Mouse (Mus musculus) right cerebral cortex, postnatal 14 days (tissue): ENCODE measurements around the gene Gm20388.

Experiments used
- DNase-seq: peaks from one replicate; pipeline ENCODE4 v3.0.0; 2022

The Gm20388 gene

DNA sequence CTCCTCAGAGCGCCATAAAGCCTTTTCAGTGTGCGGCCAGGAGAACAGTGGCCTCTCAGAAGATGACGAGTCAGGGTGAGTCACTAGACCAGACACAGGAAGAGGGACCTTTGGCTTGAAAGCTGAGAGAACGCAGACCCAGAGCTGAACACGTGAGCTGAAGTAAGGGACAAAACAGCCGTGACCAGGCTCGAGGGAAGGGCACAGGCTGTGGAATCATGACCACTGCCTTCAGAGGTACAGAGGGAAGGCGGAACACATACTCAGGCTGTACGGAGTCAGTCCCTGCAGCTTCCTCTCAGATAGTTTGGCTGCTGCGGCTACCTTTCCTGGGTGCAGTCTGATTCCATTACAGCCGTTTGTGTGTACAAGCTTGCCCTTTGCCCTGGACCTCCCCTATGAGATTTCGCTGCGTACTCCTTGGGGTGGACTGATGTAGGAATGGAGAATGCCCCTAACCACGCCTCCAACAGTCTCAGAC is 2674.8 kb downstream of the Gm20388 start:
- DNase-seq, result no peak

DNA sequence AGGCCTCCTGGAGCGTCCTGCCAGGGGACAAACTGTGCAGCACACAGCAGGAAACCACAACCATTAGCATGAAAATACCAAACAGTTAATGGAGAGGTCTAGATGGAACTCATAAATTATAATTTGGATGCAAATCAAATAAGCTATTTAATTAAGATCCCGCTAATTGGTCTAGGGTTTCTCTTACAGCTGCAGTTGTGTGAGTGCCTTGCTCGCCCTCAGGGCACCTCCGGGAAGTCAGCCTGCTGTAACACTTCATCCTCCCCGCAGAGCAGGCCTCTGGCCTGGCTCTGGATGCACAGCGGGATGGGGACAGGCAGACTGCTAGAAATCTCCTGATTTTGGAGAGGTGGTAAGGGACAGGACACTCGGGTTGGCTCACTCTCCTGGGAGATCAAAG is 2675.5 kb downstream of the Gm20388 start:
- DNase-seq, result no peak

DNA sequence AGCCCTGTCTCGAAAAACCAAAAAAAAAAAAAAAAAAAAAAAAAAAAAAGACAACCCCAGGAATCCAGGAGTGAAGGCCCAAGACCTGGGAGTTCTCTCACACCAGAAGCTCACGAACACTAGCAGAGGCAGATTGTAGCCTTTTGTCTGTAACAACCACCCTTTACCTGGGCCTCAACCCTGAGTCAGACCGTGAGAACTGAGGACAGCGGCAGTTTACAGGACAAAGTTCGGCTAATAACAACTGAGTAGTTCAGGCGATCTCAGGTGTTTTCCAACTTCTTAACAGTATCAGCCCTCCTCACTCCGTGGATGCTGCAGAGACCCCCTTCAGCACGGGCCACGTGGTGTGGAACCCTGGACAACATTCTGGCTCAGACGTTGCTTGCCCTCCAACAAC is 2676.1 kb downstream of the Gm20388 start:
- DNase-seq, result no peak

GRCm38 (mm10) chr8:122593240-122593639 is 2682.6 kb downstream of the Gm20388 start:
- no peak for DNase-seq

GRCm38 (mm10) chr8:122593783-122594507 is 2683.3 kb downstream of the Gm20388 start:
- DNase-seq, result no peak

GRCm38 (mm10) chr8:122596031-122596430 is 2685.4 kb downstream of the Gm20388 start:
- no peak for DNase-seq

DNA sequence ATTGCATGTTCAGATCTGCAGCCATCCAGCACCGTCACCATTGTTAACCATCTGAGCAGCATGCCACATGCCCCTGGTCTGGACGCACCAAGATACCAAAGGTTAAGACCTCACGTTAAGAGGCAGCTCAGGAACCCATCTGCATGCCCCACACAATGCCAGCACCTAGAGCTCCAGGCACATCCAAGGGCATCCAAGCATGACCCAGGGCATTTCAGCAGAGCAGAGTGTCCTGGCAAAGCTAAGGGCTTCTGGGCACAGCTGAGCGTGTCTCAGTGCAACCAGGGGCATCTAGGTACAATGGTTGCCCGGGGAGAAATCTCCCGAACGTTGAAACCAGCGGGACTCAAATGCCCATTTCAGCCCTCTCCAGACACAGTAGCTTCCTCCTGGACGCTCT is 2690.0 kb downstream of the Gm20388 start:
- DNase-seq, result no peak

- no peak for DNase-seq
These were observed 2694.0 kb downstream of the Gm20388 start for GRCm38 (mm10) chr8:122604640-122605039.

DNA sequence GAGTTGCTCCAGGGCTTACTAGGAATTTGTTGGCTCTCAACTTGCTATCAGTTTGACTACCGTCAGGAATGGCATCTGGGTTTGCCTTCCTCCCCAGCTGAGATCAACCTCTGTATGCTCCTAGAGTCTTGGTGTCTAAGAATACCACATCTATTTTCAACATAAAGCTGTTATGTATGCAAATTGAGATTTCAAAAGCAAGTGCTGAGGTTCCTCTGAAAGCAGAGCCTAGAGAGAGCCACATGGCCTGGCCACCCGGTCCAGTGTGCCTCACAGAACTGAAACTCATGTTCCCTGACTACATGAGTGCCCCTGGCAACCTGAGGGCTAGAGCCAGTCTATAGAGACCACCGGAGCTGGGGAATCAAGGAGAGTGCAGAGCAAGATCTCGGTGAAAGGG is 2694.7 kb downstream of the Gm20388 start:
- DNase-seq, result no peak

- no peak for DNase-seq
These were observed 2696.2 kb downstream of the Gm20388 start for GRCm38 (mm10) chr8:122606810-122607209.

DNA sequence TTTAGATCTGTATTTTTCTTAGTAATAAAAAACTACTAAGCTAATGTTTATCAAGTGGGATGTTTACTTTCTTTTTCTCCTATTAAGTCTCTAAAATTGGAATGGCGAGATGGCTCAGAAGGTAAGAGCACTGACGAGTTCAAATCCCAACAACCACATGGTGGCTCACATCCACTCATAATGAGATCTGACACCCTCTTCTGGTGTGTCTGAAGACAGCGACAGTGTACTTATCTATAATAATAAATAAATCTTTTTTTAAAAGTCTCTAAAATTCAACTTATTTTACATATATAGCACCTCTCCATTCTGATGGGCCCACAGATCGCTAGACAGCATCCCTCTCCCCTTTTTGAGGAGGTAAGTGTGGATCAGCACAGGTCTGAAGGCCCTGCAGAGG is 2699.6 kb downstream of the Gm20388 start:
- DNase-seq, result no peak

GRCm38 (mm10) chr8:122610612-122611277 is 2700.1 kb downstream of the Gm20388 start:
- DNase-seq, result no peak

DNA sequence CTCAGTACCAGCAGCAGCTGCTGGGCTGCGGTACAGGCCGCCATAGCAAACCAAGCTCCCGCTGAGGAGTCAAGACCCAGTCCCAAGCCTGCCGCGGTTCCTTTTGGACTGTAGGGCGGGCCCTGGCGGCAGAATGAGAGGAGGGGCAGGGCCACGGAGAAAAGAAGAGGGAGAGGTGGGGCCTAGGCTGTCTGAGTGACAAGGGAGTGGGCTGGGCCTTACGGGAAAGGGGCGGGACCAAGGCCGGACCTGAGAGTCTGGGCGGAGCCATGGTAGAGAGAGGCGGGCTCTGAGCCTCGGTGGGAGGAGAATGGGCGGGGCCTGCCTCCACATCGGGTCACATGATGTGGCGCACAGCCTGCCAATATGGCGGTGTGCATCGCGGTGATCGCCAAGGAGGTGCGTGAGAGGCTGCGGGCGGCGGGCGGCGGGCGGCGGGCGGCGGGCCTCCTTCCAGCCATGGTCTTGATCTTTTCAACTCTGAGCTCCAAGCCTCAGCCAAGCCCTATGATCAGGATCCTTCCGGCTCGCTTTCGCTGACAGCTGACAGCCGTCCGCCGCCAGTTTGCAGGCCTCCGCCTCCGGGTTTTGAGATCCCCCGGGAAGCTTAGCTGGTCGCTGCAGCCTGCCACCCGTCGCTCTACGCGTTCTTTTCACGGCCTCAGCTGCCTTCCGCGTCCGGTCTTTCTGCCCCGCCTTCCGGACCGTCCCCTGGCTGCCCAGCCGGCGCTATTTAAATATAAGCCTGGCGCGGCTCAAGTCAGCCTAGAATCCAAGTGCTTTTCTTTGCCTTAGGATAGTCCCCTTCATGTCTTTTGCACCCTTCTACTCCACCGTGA is 2700.9 kb downstream of the Gm20388 start, which contains the start of the genes Galns and Trappc2l:
Gene Galns, minus strand, starts transcription at position 169 of the 839 bp plus-strand sequence.
Gene Trappc2l, plus strand, starts transcription at position 346 of the 839 bp plus-strand sequence.
- peak; percentile 93 for DNase-seq

DNA sequence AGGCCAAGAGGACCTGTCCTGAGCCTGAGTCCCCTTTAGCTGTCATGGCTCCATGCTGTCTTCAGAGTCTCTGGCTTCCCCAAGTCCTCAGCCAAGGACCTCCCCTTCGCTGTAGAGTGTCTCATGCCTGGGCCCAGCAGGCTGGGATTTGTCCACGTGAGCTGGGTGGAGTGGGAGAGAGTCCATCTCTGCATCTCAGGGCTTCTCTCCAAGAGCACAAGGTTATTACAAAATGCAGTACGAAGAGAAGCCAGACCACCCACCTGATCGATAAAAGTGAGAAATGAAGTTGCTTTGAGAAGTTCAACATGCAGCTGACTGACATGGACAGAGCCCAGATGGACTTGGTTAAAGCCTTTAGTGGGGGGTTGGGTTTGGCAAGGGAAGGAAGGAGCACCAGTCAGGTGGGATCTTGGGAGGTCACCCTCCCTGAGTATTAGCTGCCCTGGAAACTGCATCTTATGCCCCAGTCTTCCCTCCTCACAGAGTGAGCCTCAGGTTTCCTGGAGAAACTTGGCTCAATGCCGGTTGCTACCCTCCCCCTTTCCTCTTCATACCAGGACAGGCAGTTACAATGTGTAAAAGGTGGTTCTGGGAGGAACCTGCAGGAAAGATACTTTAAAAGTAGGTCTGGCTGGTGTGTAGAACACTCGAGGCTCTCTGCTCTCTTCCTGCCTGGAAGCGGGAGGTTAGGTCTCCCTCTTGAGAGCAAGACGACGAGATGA is 2705.7 kb downstream of the Gm20388 start:
- DNase-seq, result no peak

GRCm38 (mm10) chr8:122617947-122618546 is 2707.4 kb downstream of the Gm20388 start:
- DNase-seq, result peak; percentile 76

GRCm38 (mm10) chr8:122618660-122619378 is 2708.2 kb downstream of the Gm20388 start:
- no peak for DNase-seq

- DNase-seq, result no peak
These were observed 2709.8 kb downstream of the Gm20388 start for GRCm38 (mm10) chr8:122620446-122620845.

DNA sequence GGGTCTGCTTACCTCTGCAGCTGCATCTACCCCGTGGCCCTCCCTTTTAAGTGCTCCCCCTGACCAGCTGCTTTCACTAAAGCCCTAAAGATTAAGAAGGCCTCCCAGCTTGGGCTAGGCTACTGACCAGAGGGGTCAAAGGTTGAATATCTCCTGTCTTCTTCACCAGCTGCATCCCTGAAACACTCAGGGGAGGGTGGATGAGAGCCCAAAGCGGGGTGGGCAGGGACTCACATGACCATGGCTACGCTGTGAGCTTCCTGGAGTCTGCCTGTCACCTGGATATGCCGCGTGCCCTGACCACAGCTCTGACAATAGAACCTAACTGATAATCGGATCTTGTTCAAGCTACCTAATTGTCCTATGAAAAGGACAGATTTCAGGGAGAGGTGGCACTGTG is 2712.1 kb downstream of the Gm20388 start, which contains the start of gene Pabpn1l:
Gene Pabpn1l, minus strand, starts transcription at position 13 of the 400 bp plus-strand sequence.
- DNase-seq, result no peak

DNA sequence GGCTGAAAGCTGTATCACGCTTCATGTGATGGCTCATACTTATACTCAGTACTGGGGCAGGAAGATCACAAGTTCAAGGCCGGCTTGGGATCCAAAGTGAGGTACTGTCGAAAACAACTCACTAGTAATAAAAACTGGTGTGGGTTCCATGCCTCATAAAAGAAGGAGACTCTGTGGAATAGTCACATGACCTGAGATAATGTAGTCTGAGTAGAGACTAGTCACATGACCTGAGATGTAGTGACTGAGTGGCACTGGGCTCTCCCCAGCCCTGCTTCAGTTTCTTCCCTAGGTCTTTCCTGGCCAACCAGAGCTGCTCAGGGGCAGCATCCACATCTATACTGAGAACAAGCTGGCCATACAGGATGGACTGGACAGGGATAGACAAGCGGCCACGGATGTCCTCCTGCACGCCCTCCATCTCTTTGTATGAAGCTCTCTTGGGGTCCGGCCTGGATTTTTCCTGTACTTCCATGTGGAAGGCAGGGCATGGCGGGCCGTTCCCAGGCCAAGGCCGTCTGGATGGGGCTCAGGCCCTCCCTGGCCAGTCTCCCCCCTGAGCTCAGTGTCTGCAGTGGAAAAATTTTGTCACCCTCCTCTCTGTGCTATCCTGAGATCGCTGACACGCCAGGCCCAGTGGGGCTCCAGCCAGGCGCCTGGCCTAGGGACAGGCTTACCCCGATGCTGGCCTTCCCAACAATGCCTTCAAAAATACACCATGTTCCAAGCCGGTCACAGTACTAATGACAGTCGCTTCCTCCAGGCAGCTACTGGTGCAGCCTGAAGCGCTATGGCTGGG is 2713.4 kb downstream of the Gm20388 start:
- DNase-seq, result no peak

- DNase-seq, result no peak
These were observed 2714.0 kb downstream of the Gm20388 start for GRCm38 (mm10) chr8:122624653-122625052.
